Mouse (Mus musculus): Measurements from ENCODE around the gene Pik3r6. TPM values are rescaled to one million over a fixed set of nuclear protein-coding genes. Genes with fewer than 3 reads are reported as not detected.

Gene Pik3r6
- polyA plus RNA-seq (2012; rRNA removed) = 1.2 and 1.3 TPM in 2 replicates
- polyA plus RNA-seq (2014; fragmentation: Nextera tagmentation; extraction: Ambion mirVana) = 0.87 and 1.5 TPM in 2 replicates

DNA sequence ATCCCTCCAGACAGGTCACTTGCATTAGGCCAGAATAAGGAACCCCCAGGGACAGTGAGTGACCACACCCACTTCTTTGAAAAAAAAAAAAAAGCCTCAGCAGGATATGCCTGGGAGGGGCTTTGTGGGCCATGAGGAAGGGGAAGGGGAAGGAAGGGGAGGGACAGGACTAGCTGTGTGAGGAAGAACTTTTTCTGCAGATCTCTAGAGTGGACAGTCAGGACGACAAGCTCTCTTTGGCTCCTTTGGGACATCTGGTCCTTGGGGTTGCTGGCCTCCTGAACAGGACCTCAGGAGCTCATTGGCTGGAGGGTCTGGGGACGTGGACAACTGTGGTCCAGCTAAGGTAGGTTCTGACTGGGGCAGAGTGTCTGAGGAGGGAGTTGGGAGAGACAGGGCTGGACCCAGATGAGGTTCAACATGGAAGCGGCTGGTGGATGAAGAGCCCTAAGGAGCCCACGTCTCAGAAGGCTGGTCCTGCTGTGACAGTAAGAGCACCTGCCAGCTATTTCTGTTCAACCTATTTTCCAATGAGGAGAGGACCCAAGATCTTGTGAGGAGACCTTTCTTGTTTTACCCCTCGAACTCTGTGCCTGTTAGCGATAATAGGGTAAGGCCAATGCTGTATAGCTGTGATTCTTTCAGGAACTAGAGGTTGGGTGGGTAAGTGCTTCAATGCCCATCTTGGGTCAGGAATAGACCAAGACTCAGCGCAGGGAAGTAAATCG lies at the start of gene Pik3r6:
Gene Pik3r6 (plus strand): TSS at position 118 of the 728 bp plus-strand sequence.
- 43% methylated on average over 8 of the region's 8 CpGs for WGBS (ENCODE audit: insufficient replicate concordance)

DNA sequence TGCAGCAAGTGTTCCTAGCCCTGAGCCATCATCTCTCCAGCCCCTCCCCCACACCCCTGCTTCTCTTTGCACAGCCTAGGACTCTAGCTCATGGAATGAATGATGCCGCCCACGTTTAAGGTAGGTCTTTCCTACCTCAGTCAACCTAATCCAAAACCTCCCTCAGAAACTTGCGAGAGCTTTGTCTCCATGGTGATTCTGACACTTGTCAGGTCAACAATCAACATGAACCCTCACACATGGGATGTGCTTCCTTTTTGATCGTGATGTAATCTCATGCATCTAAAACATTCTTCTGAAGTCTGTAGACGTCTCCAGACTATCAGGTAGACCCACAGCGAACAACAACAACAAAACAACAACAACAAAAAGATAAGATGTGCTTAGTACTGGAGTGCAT lies 49.5 kb upstream of the Pik3r6 start:
- WGBS (ENCODE audit: insufficient replicate concordance) = 44% methylated on average over 6 of the region's 6 CpGs
- no peak overlapping the region for H3K27ac ChIP-seq
- no peak overlapping the region for H3K9ac ChIP-seq (replicated peaks)
- no peaks in the 10 kb centered on the region for H3K9me3 ChIP-seq (ENCODE audit: control insufficient read depth, low read length)
- H3K4me2 ChIP-seq (ENCODE audit: low read depth) = no peak overlapping the region
- no peaks in the 10 kb centered on the region for H3K4me1 ChIP-seq (replicated peaks; ENCODE audit: control insufficient read depth in 2 of 2, insufficient read depth in 2 of 2, low read length in 1 of 2)
- H3K27me3 ChIP-seq (ENCODE audit: control insufficient read depth, insufficient read depth, low read length) = no peaks in the 10 kb centered on the region
- no peaks in the 10 kb centered on the region for H3K36me3 ChIP-seq (replicated peaks; ENCODE audit: control insufficient read depth, insufficient read depth, low read depth)
- H3K4me3 ChIP-seq (ENCODE audit: insufficient read depth in 1 of 2, low read depth in 2 of 2, low read length in 2 of 2) = no peak overlapping the region
- ATAC-seq (ENCODE audit: insufficient read depth) (no peak), DNase-seq (ENCODE audit: low read depth in 3 of 3, low spot score in 3 of 3) (no peak)
- TF ChIP-seq EP300 (IDR thresholded peaks at IDR 0.05; ENCODE audit: low read depth) (no peak), CTCF (IDR thresholded peaks at IDR 0.05; ENCODE audit: low read depth) (no peak)

More for the DNA sequence above, at the start of gene Pik3r6:
- peak within 1 kb of the TSS; percentile 17 to 40 for H3K4me3 ChIP-seq (ENCODE audit: insufficient read depth in 1 of 2, low read depth in 2 of 2, low read length in 2 of 2)
- ATAC-seq (ENCODE audit: insufficient read depth) = no peak
- H3K4me1 ChIP-seq (replicated peaks; ENCODE audit: control insufficient read depth in 2 of 2, insufficient read depth in 2 of 2, low read length in 1 of 2) = peaks cover 0 to 6% of the 10 kb centered on the region in 2 experiments; a peak in 2 of 4 replicates
- H3K9me3 ChIP-seq (ENCODE audit: control insufficient read depth, low read length) = no peaks in the 10 kb centered on the region
- H3K9ac ChIP-seq (replicated peaks) = no peak within 1 kb of the TSS
- H3K27ac ChIP-seq = no peak within 1 kb of the TSS
- DNase-seq (ENCODE audit: low read depth in 3 of 3, low spot score in 3 of 3) = no peak
- peak within 1 kb of the TSS; percentile 24 for H3K4me2 ChIP-seq (ENCODE audit: low read depth)
- peaks cover 3% of the 10 kb centered on the region; the same call in 1 of the 2 replicates for H3K27me3 ChIP-seq (ENCODE audit: control insufficient read depth, insufficient read depth, low read length)
- no peak for TF ChIP-seq EP300 (IDR thresholded peaks at IDR 0.05; ENCODE audit: low read depth)
- TF ChIP-seq CTCF (IDR thresholded peaks at IDR 0.05; ENCODE audit: low read depth) = no peak
- H3K36me3 ChIP-seq (replicated peaks; ENCODE audit: control insufficient read depth, insufficient read depth, low read depth) = no peaks in the 10 kb centered on the region

DNA sequence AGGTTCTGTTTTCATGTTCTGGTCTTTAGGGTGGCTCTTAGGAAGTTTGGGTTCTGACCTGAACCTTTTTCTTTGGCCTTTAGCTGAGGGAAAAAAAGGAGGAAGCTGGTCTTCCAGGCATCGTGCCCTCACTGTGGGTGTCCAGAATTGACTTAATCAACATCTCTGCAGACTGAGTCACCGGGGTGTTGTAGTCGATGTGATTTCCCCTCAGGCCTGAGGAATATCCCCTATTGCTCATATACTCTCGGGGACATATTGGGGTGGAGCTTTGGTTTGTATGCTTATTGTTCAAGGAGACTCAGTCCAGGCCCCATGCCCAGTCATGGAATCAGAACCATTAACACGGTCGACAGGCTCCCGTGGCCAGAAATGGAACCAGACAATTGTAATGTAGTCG lies 44.7 kb upstream of the Pik3r6 start:
- H3K9ac ChIP-seq (replicated peaks) = no peak overlapping the region
- ATAC-seq (ENCODE audit: insufficient read depth) (no peak), DNase-seq (ENCODE audit: low read depth in 3 of 3, low spot score in 3 of 3) (no peak)
- H3K9me3 ChIP-seq (ENCODE audit: control insufficient read depth, low read length) = no peaks in the 10 kb centered on the region
- WGBS (ENCODE audit: insufficient replicate concordance) = 57% methylated on average over 8 of the region's 8 CpGs
- H3K36me3 ChIP-seq (replicated peaks; ENCODE audit: control insufficient read depth, insufficient read depth, low read depth) = no peaks in the 10 kb centered on the region
- H3K4me2 ChIP-seq (ENCODE audit: low read depth) = no peak overlapping the region
- no peak overlapping the region for H3K27ac ChIP-seq
- TF ChIP-seq CTCF (IDR thresholded peaks at IDR 0.05; ENCODE audit: low read depth) (no peak), EP300 (IDR thresholded peaks at IDR 0.05; ENCODE audit: low read depth) (no peak)
- H3K27me3 ChIP-seq (ENCODE audit: control insufficient read depth, insufficient read depth, low read length) = no peaks in the 10 kb centered on the region
- no peaks in the 10 kb centered on the region for H3K4me1 ChIP-seq (replicated peaks; ENCODE audit: control insufficient read depth in 2 of 2, insufficient read depth in 2 of 2, low read length in 1 of 2)
- H3K4me3 ChIP-seq (ENCODE audit: insufficient read depth in 1 of 2, low read depth in 2 of 2, low read length in 2 of 2) = no peak overlapping the region

- ATAC-seq (ENCODE audit: insufficient read depth) = no peak
- 64% methylated on average over 5 of the region's 5 CpGs for WGBS (ENCODE audit: insufficient replicate concordance)
- no peak for DNase-seq (ENCODE audit: low read depth in 3 of 3, low spot score in 3 of 3)
- Histone ChIP-seq H3K4me1 (replicated peaks; ENCODE audit: control insufficient read depth in 2 of 2, insufficient read depth in 2 of 2, low read length in 1 of 2) (no peaks in the 10 kb centered on the region), H3K4me2 (ENCODE audit: low read depth) (no peak overlapping the region), H3K9ac (replicated peaks) (no peak overlapping the region), H3K27me3 (ENCODE audit: control insufficient read depth, insufficient read depth, low read length) (no peaks in the 10 kb centered on the region), H3K9me3 (ENCODE audit: control insufficient read depth, low read length) (no peaks in the 10 kb centered on the region), H3K27ac (no peak overlapping the region), H3K36me3 (replicated peaks; ENCODE audit: control insufficient read depth, insufficient read depth, low read depth) (no peaks in the 10 kb centered on the region), H3K4me3 (ENCODE audit: insufficient read depth in 1 of 2, low read depth in 2 of 2, low read length in 2 of 2) (no peak overlapping the region)
- TF ChIP-seq CTCF (IDR thresholded peaks at IDR 0.05; ENCODE audit: low read depth) = no peak
Observed at GRCm38 (mm10) chr11:68459021-68459420, 43.8 kb upstream of the Pik3r6 start.

DNA sequence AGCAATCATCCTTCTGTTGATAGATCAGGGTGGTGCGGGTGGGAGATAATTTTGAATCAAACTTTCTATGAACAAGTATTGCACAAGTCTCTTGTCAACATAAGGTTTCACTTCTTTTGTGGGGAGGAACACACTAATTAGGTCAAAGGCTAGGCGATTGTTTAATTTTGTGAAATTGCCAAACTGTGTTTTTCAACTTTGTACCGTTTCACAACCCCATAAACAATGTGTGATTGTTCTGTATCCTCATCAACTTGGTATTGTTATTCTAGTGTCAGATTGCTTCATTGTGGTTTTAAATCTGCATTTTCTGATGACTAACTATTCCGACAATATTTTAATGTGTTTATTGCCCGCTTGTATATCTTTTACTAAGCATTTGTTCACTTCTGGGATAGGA lies 43.3 kb upstream of the Pik3r6 start:
- no peaks in the 10 kb centered on the region for H3K4me1 ChIP-seq (replicated peaks; ENCODE audit: control insufficient read depth in 2 of 2, insufficient read depth in 2 of 2, low read length in 1 of 2)
- H3K4me3 ChIP-seq (ENCODE audit: insufficient read depth in 1 of 2, low read depth in 2 of 2, low read length in 2 of 2) = no peak overlapping the region
- DNase-seq (ENCODE audit: low read depth in 3 of 3, low spot score in 3 of 3) (no peak), ATAC-seq (ENCODE audit: insufficient read depth) (no peak)
- no peak for TF ChIP-seq EP300 (IDR thresholded peaks at IDR 0.05; ENCODE audit: low read depth)
- no peak for TF ChIP-seq CTCF (IDR thresholded peaks at IDR 0.05; ENCODE audit: low read depth)
- H3K4me2 ChIP-seq (ENCODE audit: low read depth) = no peak overlapping the region
- H3K9me3 ChIP-seq (ENCODE audit: control insufficient read depth, low read length) = no peaks in the 10 kb centered on the region
- H3K36me3 ChIP-seq (replicated peaks; ENCODE audit: control insufficient read depth, insufficient read depth, low read depth) = no peaks in the 10 kb centered on the region
- no peaks in the 10 kb centered on the region for H3K27me3 ChIP-seq (ENCODE audit: control insufficient read depth, insufficient read depth, low read length)
- 66% methylated on average over 5 of the region's 5 CpGs for WGBS (ENCODE audit: insufficient replicate concordance)
- H3K9ac ChIP-seq (replicated peaks) = no peak overlapping the region
- no peak overlapping the region for H3K27ac ChIP-seq
